Mouse (Mus musculus): ENCODE measurements around the gene Cdk7.

Gene Cdk7

DNA sequence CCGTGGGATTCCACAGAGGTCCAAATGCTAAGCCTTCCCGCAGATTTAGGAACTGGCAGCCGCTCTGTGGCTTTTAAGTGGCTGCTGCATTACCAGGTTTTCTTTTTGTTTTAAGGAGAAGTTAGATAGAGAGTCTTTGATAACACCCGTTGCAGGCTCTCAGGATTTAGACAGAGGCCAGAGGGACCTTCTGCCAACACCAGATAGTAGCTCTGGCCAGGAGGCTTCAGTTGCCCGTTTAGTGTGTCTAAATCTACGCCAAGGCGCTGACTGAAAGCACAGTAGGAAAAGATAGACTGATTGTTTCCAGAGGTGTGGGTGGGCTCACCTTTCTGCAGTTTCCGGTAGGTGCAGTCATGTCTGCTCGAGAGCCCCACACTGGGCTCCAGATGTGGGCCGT, 5.5 kb downstream of the Cdk7 start:
- no peak for DNase-seq (ENCODE audit: low spot score)

DNA sequence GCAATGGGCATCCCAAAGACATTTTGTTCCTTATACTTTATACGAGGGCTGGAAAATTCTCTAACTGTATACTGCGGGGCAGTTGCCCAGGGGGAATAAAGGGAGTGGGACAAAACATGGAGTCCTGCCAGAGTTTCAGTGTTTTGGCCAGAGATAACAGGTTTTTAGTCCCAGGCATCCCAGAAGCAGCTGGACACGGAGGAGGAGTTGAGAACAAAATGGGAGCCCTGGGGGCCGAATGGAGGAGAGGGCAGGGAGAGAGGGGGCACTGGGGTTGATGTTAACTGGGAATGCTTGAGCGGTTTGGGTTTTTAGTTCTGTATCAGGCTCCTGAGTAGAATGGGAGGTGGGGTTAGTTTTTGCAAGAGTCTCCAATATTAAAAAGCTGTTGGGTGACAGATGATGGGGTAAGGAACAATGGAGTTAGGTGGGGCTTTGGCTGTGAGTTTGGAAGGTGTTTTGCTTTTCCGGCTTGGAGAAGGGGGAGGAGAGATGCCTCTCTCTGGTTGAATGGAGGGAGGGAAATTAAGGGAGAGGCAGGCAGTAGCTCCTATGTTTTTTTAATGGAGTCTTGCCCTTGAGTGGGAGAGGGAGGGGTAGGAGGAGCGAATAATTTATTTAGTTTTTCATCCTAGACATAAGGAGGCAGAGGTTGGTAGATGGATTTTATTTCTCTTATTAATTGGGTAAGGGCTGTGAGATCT, 6.5 kb downstream of the Cdk7 start:
- DNase-seq (ENCODE audit: low spot score), result no peak

DNA sequence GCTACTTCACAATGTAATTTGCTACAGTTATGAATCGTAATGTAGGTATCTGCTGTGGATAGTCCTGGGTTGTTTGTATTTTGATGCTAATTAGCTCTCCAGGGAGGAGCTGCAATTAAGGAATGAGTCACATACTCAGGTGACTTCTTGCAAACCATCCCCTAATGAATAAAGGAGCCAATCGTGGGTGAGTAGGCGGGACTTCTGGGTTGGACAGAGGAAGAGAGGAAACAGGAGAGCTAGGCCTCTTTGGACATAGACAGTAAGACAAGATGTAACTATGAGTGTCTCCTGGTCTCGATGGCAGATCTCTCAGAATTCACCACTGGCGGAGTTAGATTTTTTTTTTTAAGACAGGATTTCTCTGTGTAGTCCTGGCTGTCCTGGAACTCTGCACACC, 9.1 kb downstream of the Cdk7 start:
- no peak for DNase-seq (ENCODE audit: low spot score)

DNA sequence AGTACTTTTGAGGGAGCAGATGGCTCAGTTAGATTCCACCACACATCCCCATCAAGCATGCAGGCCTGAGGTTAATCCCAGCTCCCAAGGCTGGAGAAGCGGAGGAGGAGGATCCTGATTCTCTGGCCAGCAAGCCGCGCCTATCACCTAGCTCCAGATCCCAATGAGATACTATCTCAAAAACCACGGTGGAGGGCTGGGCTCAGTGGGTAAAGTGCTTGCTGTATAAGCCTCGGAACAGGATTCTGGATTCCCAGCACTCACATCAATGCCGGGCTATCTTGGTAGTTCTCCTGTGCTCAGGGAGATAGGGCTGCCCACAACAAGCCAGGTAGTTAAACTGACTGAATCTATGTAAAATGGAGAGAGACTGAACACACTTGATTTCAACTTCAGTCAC, 15.3 kb downstream of the Cdk7 start:
- DNase-seq (ENCODE audit: low spot score), result no peak

DNA sequence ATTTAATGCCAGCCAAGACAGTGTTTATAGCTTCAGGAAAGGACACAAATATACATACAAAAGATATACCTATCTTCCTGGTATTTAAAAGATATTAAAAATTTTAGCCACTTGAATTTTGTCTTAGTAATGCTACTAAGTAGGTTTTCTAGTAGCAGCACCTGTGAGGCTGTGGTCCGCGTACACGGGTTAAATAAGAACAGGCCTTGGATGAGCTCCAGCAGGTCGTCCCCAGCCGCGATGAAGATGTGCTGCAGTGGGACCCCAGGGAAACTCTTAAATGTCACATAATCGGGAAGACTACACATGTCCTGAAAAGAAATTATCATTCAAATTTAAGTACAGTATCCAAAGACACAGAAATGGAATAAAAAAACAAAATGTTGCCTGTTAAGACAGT, 24.5 kb downstream of the Cdk7 start:
- DNase-seq (ENCODE audit: low spot score), result no peak

DNA sequence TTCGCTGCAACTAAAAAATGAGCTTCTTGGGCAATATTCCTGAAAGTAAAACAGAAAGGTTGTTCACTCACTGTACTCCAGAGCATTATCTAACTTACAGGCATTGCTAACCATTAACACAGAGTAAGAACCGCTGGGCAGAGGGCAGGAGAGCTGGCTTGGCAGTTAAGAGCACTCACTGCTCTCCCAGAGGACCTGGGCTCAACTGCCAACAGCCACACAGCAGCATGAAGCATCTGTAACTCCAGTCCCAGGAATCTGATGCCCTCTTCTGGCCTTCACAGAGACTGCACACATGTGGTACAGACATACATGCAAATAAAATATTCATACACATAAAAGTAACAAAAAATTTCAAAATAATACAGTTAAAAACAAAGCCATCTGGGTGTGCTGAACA, 27.3 kb downstream of the Cdk7 start:
- DNase-seq (ENCODE audit: low spot score), result peak; percentile 71

DNA sequence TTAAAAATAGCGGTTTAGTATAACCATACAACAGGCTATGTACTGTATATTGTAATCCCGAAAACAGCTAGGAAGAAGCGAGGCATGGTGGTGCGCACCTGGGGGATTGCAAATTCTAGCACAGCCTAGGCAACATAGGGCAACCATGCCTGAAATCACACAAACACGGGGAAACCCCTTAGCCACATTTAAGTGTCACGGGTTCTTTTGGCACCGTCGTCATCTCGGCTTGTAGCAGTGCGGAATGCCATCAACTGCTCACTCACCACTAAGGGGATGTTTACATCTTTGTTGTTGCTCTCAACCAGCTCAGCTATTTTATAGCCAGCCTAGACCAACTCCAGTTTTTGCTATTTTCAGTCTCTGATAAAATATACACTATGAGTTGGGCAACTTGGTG, 31.9 kb downstream of the Cdk7 start:
- DNase-seq (ENCODE audit: low spot score), result no peak

DNA sequence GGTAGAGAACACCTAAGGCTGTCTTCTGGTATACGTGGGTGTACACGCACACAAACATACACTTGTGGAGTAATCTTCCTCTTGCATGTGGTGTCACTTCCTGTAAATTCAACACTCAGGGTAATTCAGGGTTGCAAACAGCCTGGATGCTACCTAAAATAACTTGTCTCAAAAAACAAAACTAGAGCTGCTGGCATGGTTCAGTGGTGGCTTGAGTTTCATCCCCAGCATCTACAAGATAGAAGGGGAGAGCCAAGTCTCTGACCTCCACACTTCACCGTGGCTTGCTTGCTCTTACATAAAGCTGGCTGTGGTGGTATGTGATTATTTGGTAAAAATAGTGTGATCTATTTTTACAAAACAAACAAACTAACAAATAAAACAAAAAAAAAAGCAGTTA, 33.2 kb downstream of the Cdk7 start:
- DNase-seq (ENCODE audit: low spot score), result no peak

DNA sequence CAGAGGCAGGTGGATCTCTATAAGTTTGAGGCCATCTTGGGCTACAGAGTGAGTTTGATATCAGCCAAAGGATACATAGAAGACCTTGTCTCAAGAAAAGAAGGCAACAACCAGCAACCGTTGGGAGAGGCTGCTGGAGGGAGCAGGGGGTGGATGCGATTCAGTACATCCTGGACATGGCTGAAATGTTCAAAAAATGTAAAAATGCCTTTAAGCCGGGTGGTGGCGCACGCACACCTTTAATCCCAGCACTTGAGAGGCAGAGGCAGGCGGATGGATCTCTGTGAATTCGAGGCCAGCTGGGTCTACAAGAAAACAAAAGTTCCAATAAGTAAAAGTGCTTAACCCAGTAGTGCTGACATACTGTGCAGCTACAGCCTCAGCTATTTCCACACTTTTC, 43.2 kb downstream of the Cdk7 start:
- no peak for DNase-seq (ENCODE audit: low spot score)

DNA sequence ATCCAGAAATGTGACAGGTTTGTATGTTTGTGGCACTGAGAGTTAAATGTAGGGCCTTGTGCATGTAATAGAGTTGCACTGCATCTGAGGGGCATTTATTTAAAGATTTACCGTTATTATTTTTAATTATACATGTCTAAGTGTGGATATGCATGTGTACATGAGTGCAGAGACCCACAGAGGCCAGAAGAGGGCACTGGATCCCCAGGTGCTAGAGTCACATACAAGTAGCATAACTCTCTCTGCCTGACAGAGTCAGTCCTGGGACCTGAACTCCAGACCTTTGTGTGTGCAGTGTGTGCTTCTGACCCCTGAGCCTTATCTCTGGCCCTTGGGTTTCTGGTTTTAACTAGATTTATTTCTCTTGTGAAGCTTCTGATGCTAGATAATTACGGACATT, 46.4 kb downstream of the Cdk7 start:
- DNase-seq (ENCODE audit: low spot score), result no peak

DNA sequence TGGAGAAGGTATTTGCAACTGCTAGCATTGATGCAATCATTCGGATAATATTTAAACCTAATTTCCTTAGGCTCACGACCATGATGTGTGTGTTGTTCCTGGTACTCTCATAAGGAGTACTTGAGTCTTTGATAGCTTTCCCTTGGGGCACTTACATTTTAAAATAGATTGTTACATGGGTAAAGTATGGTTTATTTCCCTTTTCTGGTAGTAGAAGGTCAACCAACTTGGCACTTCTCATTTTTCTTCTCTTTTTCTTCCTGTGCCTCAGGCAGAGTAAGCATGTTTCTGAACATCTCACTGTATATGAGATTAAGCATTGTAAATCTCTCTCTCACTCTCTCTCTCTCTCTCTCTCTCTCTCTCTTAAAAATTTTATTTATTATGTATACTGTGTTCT, 47.9 kb downstream of the Cdk7 start:
- DNase-seq (ENCODE audit: low spot score), result no peak

DNA sequence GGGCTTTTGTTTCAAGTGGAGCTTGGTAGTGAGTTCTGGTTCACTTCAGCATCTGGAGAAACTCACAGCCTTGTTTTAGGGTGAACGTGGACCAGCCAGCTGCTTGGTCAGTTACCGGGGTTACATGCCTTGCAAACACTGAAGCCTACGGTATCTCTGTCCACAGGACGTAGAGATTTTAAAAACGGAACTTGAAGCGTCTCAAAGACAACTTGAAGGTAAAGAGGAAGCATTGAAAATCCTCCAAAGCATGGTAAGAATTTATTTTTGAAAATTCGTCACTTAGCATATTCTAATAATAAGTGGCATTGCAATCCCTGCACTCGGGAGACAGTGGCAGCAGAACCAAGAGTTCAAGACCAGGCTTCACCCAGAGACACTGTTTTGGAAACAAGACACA, 49.1 kb downstream of the Cdk7 start:
- no peak for DNase-seq (ENCODE audit: low spot score)

DNA sequence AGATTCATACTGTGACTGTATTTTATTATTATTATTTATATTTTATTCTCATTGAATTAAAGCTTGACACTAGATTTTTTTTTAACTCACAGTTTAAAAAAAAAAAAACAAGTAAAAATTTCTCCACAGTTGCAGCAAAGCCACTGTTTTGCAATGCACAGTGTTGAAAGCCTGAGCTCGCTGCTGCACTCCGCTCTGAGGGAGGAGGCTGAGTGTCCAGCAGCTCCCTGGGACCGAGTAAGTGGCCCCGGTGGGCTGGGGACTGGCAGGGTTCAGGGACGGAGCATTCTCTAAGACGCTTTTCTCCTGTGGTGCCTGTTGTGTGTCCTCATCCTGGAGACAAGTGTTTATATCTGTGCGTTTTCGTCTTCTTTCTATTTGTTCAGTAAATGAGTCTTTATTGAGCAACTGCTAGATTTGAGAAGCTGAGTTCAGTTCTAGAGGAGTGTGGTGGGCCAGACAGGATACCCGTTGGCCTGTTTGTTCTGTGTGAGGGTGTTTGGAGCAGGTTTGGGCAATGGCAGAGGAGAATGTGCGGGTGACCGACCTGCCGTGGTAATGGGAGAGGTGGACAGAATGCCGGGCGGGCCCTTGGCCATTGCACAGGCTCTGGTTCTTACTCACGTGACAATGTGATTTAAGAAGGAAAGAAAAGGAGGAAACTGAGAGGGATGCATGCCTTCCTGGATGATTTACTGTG, 54.7 kb downstream of the Cdk7 start:
- DNase-seq (ENCODE audit: low spot score), result peak; percentile 50

DNA sequence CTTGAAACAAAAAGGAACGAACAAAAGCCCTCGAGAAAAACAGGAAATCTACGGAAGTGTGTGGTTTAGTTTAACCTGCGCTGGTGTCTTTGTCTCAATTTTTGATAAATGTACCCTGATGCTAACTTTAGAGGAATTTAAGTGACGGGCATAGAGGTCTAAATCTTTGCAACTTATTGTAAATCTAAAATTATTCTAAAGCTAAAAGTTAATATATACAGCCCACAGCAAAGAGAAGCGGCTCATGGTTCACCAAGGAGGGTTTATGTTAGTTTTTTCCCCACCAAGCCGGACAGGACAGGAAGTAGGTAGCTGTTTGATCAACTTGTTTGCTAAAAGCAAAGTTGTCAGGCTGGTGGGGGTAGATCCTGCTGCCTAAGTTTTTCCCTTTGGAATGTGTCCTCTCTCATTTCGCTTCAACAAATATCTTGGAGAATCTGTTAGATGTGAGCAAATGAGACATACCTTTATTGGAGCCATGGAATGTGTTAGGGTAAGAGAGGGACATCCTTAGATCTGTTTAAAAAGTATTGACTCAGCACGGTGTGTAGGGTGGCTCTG, 60.5 kb downstream of the Cdk7 start:
- no peak for DNase-seq (ENCODE audit: low spot score)

DNA sequence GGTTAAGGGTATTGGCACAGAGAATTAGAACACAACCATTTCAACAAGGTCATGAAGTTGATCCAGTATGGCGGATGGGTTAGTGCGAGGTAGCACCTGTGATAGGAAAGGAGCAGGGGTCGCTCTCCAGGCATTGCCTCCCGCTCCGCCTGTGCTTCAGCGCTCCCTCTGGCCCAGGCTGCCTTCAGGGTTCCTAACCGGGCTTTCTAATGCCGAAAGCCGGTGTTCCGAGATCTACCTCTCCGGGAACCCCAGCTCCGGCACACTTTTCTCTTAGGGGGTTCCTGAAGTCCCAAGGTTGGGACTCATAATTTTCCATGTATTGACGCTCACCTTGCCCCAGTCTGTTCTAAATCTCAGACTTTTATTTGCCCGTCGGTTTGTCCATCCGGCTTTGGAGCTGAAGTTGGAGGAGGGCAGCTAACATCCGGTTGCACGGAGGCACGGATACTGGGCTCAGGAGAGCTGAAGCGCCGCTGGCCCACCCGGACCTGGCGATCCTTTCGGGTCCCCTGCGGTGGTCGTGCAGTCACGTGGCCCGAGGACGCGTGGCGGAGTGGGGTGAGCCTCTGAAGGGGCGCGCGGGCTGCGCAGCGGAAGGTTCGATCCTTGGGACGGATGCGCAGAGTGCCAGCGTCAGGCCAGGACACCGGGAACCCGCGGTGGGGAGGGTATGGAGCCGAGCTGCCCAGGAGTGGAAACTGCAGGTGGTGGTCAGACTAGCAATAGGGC, 61.3 kb downstream of the Cdk7 start, which contains the start of gene Ccdc125:
Gene Ccdc125 (plus strand): TSS at position 427 of the 732 bp plus-strand sequence.
- no peak for DNase-seq (ENCODE audit: low spot score)

DNA sequence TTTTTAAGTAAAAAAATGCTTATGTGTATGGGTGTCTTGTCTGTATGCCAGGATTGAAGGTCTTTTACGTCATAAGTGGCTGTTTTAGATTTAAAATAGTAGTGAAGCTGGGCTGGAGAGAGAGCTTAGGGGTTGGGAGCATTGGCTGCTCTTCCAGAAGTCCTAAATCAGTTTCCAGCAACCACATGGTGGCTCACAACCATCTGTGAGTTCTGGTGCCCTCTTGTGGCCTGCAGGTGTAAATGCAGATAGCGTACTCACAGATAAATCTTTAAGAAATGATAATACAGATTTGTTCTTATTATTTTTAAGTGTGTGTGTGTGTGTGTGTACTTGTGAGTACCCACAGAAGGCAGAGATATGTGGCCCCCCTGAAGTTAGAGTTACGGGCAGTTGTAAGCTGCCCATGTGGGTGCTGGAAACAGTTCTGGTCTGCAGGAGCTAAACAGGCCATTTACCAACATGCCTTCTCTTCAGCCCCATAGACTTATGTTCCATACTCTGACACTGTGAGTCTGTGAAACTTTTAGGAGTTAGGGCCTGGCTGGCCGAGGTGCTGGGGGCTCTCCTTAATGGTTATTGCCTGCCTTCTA, 70.8 kb downstream of the Cdk7 start:
- peak; percentile 81 for DNase-seq (ENCODE audit: low spot score)

DNA sequence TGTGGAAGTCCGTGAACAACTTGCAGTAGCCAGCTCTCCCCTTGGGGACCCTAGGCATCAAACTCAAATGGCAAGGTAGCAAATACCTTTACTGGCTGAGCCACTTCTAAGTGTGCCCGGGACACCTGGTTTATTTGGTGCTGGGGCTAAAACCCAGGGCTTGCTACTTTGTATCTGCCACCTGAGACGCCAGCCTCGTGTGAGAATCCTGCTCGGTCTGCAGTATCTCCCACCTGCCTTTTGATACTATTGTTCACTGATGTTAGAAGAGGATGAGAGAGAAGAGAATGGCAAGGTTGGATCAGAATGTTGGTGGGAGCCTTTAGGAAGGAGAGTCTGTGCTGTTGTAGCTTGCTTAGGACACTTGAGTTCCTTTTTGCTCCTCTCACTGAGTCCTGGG, 72.6 kb downstream of the Cdk7 start:
- no peak for DNase-seq (ENCODE audit: low spot score)

All from adipocyte (in vitro differentiated cells).